Mouse (Mus musculus): ENCODE data around the gene Dock6. TPM values are rescaled to one million over a fixed set of nuclear protein-coding genes. Genes with fewer than 3 reads are reported as not detected.
A peak's percentile ranks its signal among the peaks of the same experiment; 100 is the strongest.

Gene Dock6
- total and polyA plus RNA-seq, 2 experiments from 2014 or later: 8.3 to 15.2 TPM

DNA sequence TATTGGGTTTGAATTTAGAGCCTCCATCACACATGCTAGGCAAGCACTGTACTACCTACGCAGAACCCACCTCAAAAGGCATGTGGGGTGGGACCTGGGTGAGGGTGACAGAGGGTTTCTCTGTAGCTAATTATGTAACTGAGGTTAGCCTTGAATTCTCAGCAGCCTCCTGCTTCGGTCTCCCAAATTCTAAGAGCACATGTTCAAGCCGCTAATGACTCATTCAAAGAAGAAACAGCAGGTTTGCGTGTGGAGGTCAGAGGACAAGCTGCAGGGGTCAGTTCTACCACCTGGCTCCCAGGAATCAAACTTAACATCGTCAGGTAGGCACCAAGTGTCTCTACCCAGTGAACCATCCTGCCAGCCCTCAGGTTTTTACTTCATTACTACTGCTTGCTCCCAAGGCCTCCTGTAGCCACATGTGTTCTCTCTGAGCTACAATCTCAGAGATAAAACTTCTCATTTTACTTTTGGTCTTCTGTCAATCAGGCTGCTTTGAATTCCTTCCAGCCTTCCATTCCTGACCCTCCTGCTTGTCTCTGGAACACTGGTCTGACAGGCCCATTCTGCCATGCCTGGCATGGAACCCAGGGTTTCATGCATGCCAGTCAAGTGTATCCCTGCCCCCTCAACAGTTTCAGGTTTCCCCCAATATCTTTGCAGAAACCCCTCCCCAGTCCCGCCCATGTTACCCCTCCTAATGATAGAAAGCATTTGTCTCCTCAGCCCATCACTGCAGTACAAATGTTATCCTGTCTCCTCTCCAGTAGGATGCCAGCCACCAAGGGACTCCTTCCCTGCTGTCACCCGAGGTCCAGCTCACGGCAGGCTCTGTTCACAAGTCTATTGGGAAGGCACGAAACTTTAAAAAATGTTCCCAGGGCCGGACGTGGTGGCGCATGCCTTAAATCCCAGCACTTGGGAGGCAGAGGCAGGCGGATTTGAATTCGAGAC is 93.6 kb downstream of the Dock6 start:
- no peak for TF ChIP-seq CTCF (IDR thresholded peaks at IDR 0.05; ENCODE audit: low read depth)
- WGBS: 50% methylated on average over 14 of the region's 14 CpGs
- no peak overlapping the region for H3K4me3 ChIP-seq (ENCODE audit: low read depth, low read length)
- ATAC-seq: no peak
- no peak overlapping the region for H3K27ac ChIP-seq (ENCODE audit: low read depth, low read length)
- no peaks in the 10 kb centered on the region for H3K36me3 ChIP-seq (ENCODE audit: insufficient read depth)
- no peak overlapping the region for H3K9ac ChIP-seq
- H3K9me3 ChIP-seq (ENCODE audit: low read length): no peaks in the 10 kb centered on the region
- DNase-seq: no peak
- no peak overlapping the region; the same call in 1 of the 2 replicates for H3K4me2 ChIP-seq (ENCODE audit: low read depth)
- no peaks in the 10 kb centered on the region for H3K27me3 ChIP-seq (ENCODE audit: insufficient read depth, low read length)
- H3K4me1 ChIP-seq (ENCODE audit: insufficient read depth): 0 out of 2 replicates have a peak, but pooled peaks cover 3% of the 10 kb centered on the region

GRCm38 (mm10) chr9:21754516-21755321 is 97.7 kb downstream of the Dock6 start:
- no peak overlapping the region for H3K9ac ChIP-seq
- H3K4me3 ChIP-seq (ENCODE audit: low read depth, low read length): no peak overlapping the region
- no peaks in the 10 kb centered on the region for H3K27me3 ChIP-seq (ENCODE audit: insufficient read depth, low read length)
- no peaks in the 10 kb centered on the region for H3K9me3 ChIP-seq (ENCODE audit: low read length)
- DNase-seq (no peak), ATAC-seq (no peak)
- H3K36me3 ChIP-seq (ENCODE audit: insufficient read depth): peaks cover 5% of the 10 kb centered on the region; the same call in 1 of the 2 replicates
- TF ChIP-seq CTCF (IDR thresholded peaks at IDR 0.05; ENCODE audit: low read depth): no peak
- 80% methylated on average over 13 of the region's 13 CpGs for WGBS
- no peak overlapping the region for H3K4me2 ChIP-seq (ENCODE audit: low read depth)
- 0 out of 2 replicates have a peak, but pooled peaks cover 3% of the 10 kb centered on the region for H3K4me1 ChIP-seq (ENCODE audit: insufficient read depth)
- H3K27ac ChIP-seq (ENCODE audit: low read depth, low read length): no peak overlapping the region

DNA sequence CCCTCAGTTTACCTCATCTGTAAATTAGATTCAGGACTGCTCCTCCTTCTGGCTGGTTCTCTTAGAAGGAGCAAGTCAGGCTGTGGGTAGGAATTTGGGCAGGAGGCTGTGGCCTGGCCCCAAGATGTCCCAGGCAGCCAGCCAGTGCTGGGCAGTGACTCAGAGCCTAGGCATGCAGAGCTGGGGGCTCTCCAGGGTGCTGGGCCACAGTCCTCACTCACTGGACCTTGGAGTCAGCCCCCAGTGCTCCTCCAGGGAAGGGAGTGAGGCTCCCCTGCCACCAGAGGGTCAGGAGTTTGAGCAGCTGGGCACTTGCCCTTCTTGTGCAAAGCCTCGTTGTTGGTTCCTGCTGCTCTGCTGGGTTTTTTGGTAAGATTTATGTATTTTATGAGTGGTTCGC is 98.4 kb downstream of the Dock6 start:
- H3K4me1 ChIP-seq (ENCODE audit: insufficient read depth): no peaks in the 10 kb centered on the region
- no peak overlapping the region for H3K27ac ChIP-seq (ENCODE audit: low read depth, low read length)
- H3K36me3 ChIP-seq (ENCODE audit: insufficient read depth): peaks cover 11% of the 10 kb centered on the region
- peak; percentile 32 for ATAC-seq
- H3K9ac ChIP-seq: no peak overlapping the region
- TF ChIP-seq CTCF (IDR thresholded peaks at IDR 0.05; ENCODE audit: low read depth): peak; percentile 16; the same call in 1 of the 2 replicates
- no peak overlapping the region for H3K4me3 ChIP-seq (ENCODE audit: low read depth, low read length)
- WGBS: 74% methylated on average over 2 of the region's 2 CpGs
- no peak overlapping the region for H3K4me2 ChIP-seq (ENCODE audit: low read depth)
- no peaks in the 10 kb centered on the region for H3K9me3 ChIP-seq (ENCODE audit: low read length)
- H3K27me3 ChIP-seq (ENCODE audit: insufficient read depth, low read length): no peaks in the 10 kb centered on the region
- peak; percentile 18 for DNase-seq

GRCm38 (mm10) chr9:21752252-21752792 is 100.1 kb downstream of the Dock6 start:
- no peak overlapping the region for H3K27ac ChIP-seq (ENCODE audit: low read depth, low read length)
- no peak overlapping the region for H3K9ac ChIP-seq
- 63% methylated on average over 10 of the region's 10 CpGs for WGBS
- no peak overlapping the region for H3K4me2 ChIP-seq (ENCODE audit: low read depth)
- no peaks in the 10 kb centered on the region for H3K27me3 ChIP-seq (ENCODE audit: insufficient read depth, low read length)
- no peak for DNase-seq
- no peaks in the 10 kb centered on the region for H3K9me3 ChIP-seq (ENCODE audit: low read length)
- ATAC-seq: no peak
- H3K36me3 ChIP-seq (ENCODE audit: insufficient read depth): peaks cover 23% of the 10 kb centered on the region
- TF ChIP-seq CTCF (IDR thresholded peaks at IDR 0.05; ENCODE audit: low read depth): no peak
- H3K4me1 ChIP-seq (ENCODE audit: insufficient read depth): no peaks in the 10 kb centered on the region
- H3K4me3 ChIP-seq (ENCODE audit: low read depth, low read length): no peak overlapping the region

- H3K27ac ChIP-seq (ENCODE audit: low read depth, low read length): no peak overlapping the region
- WGBS: 57% methylated on average over 6 of the region's 6 CpGs
- no peaks in the 10 kb centered on the region for H3K9me3 ChIP-seq (ENCODE audit: low read length)
- H3K4me2 ChIP-seq (ENCODE audit: low read depth): no peak overlapping the region
- ATAC-seq (no peak), DNase-seq (no peak)
- no peaks in the 10 kb centered on the region for H3K4me1 ChIP-seq (ENCODE audit: insufficient read depth)
- no peak overlapping the region for H3K9ac ChIP-seq
- TF ChIP-seq CTCF (IDR thresholded peaks at IDR 0.05; ENCODE audit: low read depth): peak; percentile 36
- no peaks in the 10 kb centered on the region for H3K27me3 ChIP-seq (ENCODE audit: insufficient read depth, low read length)
- no peak overlapping the region for H3K4me3 ChIP-seq (ENCODE audit: low read depth, low read length)
- peaks cover 33% of the 10 kb centered on the region for H3K36me3 ChIP-seq (ENCODE audit: insufficient read depth)
These were observed 101.1 kb downstream of the Dock6 start for GRCm38 (mm10) chr9:21751347-21751746.

- no peak for ATAC-seq
- Histone ChIP-seq H3K4me2 (ENCODE audit: low read depth) (no peak overlapping the region), H3K9ac (no peak overlapping the region), H3K4me1 (ENCODE audit: insufficient read depth) (no peaks in the 10 kb centered on the region), H3K36me3 (ENCODE audit: insufficient read depth) (peaks cover 42% of the 10 kb centered on the region), H3K27me3 (ENCODE audit: insufficient read depth, low read length) (no peaks in the 10 kb centered on the region), H3K4me3 (ENCODE audit: low read depth, low read length) (no peak overlapping the region), H3K27ac (ENCODE audit: low read depth, low read length) (no peak overlapping the region), H3K9me3 (ENCODE audit: low read length) (no peaks in the 10 kb centered on the region)
- no peak for DNase-seq
- no peak for TF ChIP-seq CTCF (IDR thresholded peaks at IDR 0.05; ENCODE audit: low read depth)
- WGBS: 75% methylated on average over 3 of the region's 3 CpGs
These were observed 102.1 kb downstream of the Dock6 start for GRCm38 (mm10) chr9:21750370-21750769.

Small RNAs within 50 kb of the gene (microRNA-seq; reads per million reads assigned to microRNA genes)
- gene Mir7083: 3.5 to 4.1 reads per million in 2 experiments

Other genes starting within 250 kb of the Dock6 start
- 162 and 180 TPM in 2 replicates for gene Smarca4, start 236.5 kb downstream of the Dock6 start, total RNA-seq (2014; rRNA removed)
- 76.2 and 92.5 TPM in 2 replicates for gene Smarca4, start 236.5 kb downstream of the Dock6 start, polyA plus RNA-seq (2015; fragmentation: Nextera tagmentation; extraction: Ambion mirVana)
- 19.1 and 26.8 TPM in 2 replicates for gene Ldlr, start 129.2 kb downstream of the Dock6 start, total RNA-seq (2014; rRNA removed)
- 6.5 and 11.1 TPM in 2 replicates for gene Ldlr, start 129.2 kb downstream of the Dock6 start, polyA plus RNA-seq (2015; fragmentation: Nextera tagmentation; extraction: Ambion mirVana)
- 7.7 and 8.2 TPM in 2 replicates for gene Spc24, start 92.3 kb downstream of the Dock6 start, total RNA-seq (2014; rRNA removed)
- 13.5 and 14.3 TPM in 2 replicates for gene Spc24, start 92.3 kb downstream of the Dock6 start, polyA plus RNA-seq (2015; fragmentation: Nextera tagmentation; extraction: Ambion mirVana)
- 8.5 and 12.4 TPM in 2 replicates for gene Kank2, start 53.9 kb downstream of the Dock6 start, total RNA-seq (2014; rRNA removed)
- gene Kank2, start 53.9 kb downstream of the Dock6 start, polyA plus RNA-seq (2015; fragmentation: Nextera tagmentation; extraction: Ambion mirVana): 2.2 and 2.3 TPM in 2 replicates
- gene Angptl8, start 17.1 kb downstream of the Dock6 start, total RNA-seq (2014; rRNA removed): not detected in 2 replicates
- gene Angptl8, start 17.1 kb downstream of the Dock6 start, polyA plus RNA-seq (2015; fragmentation: Nextera tagmentation; extraction: Ambion mirVana): 0.18 TPM in 1 of 2 replicates, not detected in the other
- gene Rab3d, start 65.6 kb upstream of the Dock6 start, total RNA-seq (2014; rRNA removed): 23.7 and 26.7 TPM in 2 replicates
- gene Rab3d, start 65.6 kb upstream of the Dock6 start, polyA plus RNA-seq (2015; fragmentation: Nextera tagmentation; extraction: Ambion mirVana): 23.0 and 28.7 TPM in 2 replicates
- 8.6 and 13.6 TPM in 2 replicates for gene Ccdc159, start 74.8 kb upstream of the Dock6 start, total RNA-seq (2014; rRNA removed)
- 3.5 and 4.1 TPM in 2 replicates for gene Ccdc159, start 74.8 kb upstream of the Dock6 start, polyA plus RNA-seq (2015; fragmentation: Nextera tagmentation; extraction: Ambion mirVana)
- gene Tmem205, start 74.9 kb upstream of the Dock6 start, total RNA-seq (2014; rRNA removed): 42.0 and 47.1 TPM in 2 replicates
- 52.8 and 65.9 TPM in 2 replicates for gene Tmem205, start 74.9 kb upstream of the Dock6 start, polyA plus RNA-seq (2015; fragmentation: Nextera tagmentation; extraction: Ambion mirVana)
- 97.9 and 108 TPM in 2 replicates for gene Plppr2, start 84.4 kb upstream of the Dock6 start, total RNA-seq (2014; rRNA removed)
- gene Plppr2, start 84.4 kb upstream of the Dock6 start, polyA plus RNA-seq (2015; fragmentation: Nextera tagmentation; extraction: Ambion mirVana): 122 and 144 TPM in 2 replicates
- gene Swsap1, start 103.1 kb upstream of the Dock6 start, total RNA-seq (2014; rRNA removed): 28.2 and 37.7 TPM in 2 replicates
- gene Swsap1, start 103.1 kb upstream of the Dock6 start, polyA plus RNA-seq (2015; fragmentation: Nextera tagmentation; extraction: Ambion mirVana): 7.0 and 7.3 TPM in 2 replicates
- 0.24 and 1.0 TPM in 2 replicates for gene Epor, start 110.9 kb upstream of the Dock6 start, total RNA-seq (2014; rRNA removed)
- gene Epor, start 110.9 kb upstream of the Dock6 start, polyA plus RNA-seq (2015; fragmentation: Nextera tagmentation; extraction: Ambion mirVana): 2.2 and 2.4 TPM in 2 replicates
- gene Rgl3, start 136.8 kb upstream of the Dock6 start, total RNA-seq (2014; rRNA removed): 0.24 and 2.1 TPM in 2 replicates
- 1.0 and 1.2 TPM in 2 replicates for gene Rgl3, start 136.8 kb upstream of the Dock6 start, polyA plus RNA-seq (2015; fragmentation: Nextera tagmentation; extraction: Ambion mirVana)
- gene Ccdc151, start 150.0 kb upstream of the Dock6 start, total RNA-seq (2014; rRNA removed): 5.7 and 6.0 TPM in 2 replicates
- gene Ccdc151, start 150.0 kb upstream of the Dock6 start, polyA plus RNA-seq (2015; fragmentation: Nextera tagmentation; extraction: Ambion mirVana): 5.5 and 6.4 TPM in 2 replicates
- 83.2 and 86.5 TPM in 2 replicates for gene Prkcsh, start 150.2 kb upstream of the Dock6 start, total RNA-seq (2014; rRNA removed)
- gene Prkcsh, start 150.2 kb upstream of the Dock6 start, polyA plus RNA-seq (2015; fragmentation: Nextera tagmentation; extraction: Ambion mirVana): 48.9 and 67.4 TPM in 2 replicates
- gene Elavl3, start 199.4 kb upstream of the Dock6 start, total RNA-seq (2014; rRNA removed): 159 and 191 TPM in 2 replicates
- 51.3 and 74.7 TPM in 2 replicates for gene Elavl3, start 199.4 kb upstream of the Dock6 start, polyA plus RNA-seq (2015; fragmentation: Nextera tagmentation; extraction: Ambion mirVana)
- gene Gm49318, start 218.6 kb upstream of the Dock6 start, total RNA-seq (2014; rRNA removed): not detected in 2 replicates
- gene Gm49318, start 218.6 kb upstream of the Dock6 start, polyA plus RNA-seq (2015; fragmentation: Nextera tagmentation; extraction: Ambion mirVana): not detected in 2 replicates
- gene Zfp653, start 218.7 kb upstream of the Dock6 start, total RNA-seq (2014; rRNA removed): 31.0 and 32.3 TPM in 2 replicates
- 13.3 and 16.3 TPM in 2 replicates for gene Zfp653, start 218.7 kb upstream of the Dock6 start, polyA plus RNA-seq (2015; fragmentation: Nextera tagmentation; extraction: Ambion mirVana)
- gene Ecsit, start 232.8 kb upstream of the Dock6 start, total RNA-seq (2014; rRNA removed): 55.2 and 59.2 TPM in 2 replicates
- gene Ecsit, start 232.8 kb upstream of the Dock6 start, polyA plus RNA-seq (2015; fragmentation: Nextera tagmentation; extraction: Ambion mirVana): 64.1 and 64.7 TPM in 2 replicates
- gene Cnn1, start 246.6 kb upstream of the Dock6 start, total RNA-seq (2014; rRNA removed): 0.24 TPM in 1 of 2 replicates, not detected in the other
- gene Cnn1, start 246.6 kb upstream of the Dock6 start, polyA plus RNA-seq (2015; fragmentation: Nextera tagmentation; extraction: Ambion mirVana): 0.24 and 0.86 TPM in 2 replicates

Data from forebrain, postnatal 0 days (tissue).